Mouse (Mus musculus) E14TG2a.4 (cell line): ENCODE measurements around the gene Asb1.

Source experiments
- CTCF ChIP-seq: conservative IDR thresholded peaks from 2 replicates; pipeline ENCODE4 v1.5.1; 2014; ENCODE audit warnings: low read length
- NANOG ChIP-seq: IDR thresholded peaks from 2 replicates; pipeline ENCODE4 v1.6.1; 2014; ENCODE audit warnings: borderline replicate concordance, low read length, mixed read lengths
- POU5F1 ChIP-seq: IDR thresholded peaks from 2 replicates; pipeline ENCODE4 v1.6.1; 2014; ENCODE audit warnings: low read length, borderline replicate concordance

DNA sequence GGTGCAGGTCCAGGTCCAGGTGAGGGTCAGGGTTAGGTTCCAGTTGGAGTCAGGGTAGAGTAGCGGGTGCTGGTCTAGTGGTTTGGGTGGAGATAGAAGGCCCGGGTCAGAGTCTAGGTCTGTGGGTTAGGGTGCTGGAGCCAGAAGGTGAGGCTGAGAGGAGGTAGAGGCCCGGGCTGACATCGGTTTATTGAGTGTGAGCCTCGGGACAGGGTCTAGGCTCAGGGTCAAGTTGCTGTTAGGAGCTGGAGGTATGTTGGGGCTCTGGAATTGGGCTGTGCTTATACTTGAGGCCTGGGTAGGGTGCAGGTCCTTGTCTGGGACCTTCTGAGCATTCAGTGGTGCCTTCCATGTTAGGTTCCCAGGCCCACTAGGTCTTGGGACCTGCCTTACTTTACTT lies 45.0 kb upstream of the Asb1 start:
- no peak for TF ChIP-seq CTCF
- no peak for TF ChIP-seq NANOG
- TF ChIP-seq POU5F1: no peak
